Mouse (Mus musculus): ENCODE data around the gene Atp8b4. TPM values are rescaled to one million over a fixed set of nuclear protein-coding genes. Genes with fewer than 3 reads are reported as not detected.

Atp8b4 gene
- polyA plus RNA-seq, 1 experiment from 2014 or later: 0.21 TPM

DNA sequence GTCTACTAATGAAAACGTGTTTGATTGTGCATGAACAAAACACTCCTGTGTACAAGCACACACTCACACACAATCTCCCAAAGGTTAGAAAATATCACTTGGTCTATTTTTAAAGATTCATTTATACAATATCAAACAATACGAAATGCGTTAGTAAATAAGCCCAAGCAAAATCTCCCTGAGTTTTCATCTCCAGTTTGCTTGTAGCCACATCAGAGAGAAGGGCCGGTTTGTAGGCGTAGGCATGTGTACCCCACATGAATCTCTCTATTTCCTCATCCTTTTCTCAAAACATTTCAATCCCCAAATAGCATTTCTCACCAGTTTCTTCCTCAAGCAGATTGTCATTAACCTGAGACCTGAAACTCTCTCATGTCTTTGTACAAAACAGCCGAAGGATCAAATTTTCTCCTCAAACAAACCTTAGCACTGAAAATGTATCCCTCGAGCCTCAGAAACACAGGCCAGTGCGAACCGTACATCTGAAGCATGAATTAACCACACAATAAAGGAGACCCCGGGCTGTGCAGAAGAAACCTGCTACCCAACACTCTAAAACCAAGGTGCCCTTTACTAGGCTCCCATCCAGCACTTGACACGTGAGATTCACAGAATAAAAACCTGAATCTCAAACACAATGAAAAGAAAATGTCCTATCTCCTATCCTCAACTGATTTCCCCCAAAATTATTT lies 1.6 kb downstream of the Atp8b4 start:
- WGBS: 74% methylated on average over 11 of the region's 11 CpGs
- no peak overlapping the region for H3K27ac ChIP-seq (ENCODE audit: low read length)

DNA sequence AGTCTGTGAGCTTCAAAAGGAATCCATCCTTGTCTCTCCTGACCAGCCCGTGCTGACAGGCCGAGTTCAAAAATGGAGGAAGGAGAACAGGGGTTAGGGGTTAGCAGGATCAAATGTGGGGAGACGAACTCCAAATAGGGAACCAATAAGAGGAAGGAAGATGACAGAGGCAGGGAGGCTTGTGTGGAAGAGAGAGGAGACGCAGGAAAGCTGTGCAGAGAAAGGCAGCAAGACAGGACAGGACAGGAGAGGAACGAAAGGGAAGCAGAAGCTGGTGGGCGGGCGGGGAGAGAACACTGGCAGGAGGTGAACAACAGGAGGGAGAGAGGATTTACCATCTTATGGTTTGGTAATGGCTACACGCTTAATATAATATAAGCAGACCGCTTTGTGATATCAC lies 3.6 kb downstream of the Atp8b4 start:
- Histone ChIP-seq H3K4me1 (ENCODE audit: insufficient read depth, low read length) (no peaks in the 10 kb centered on the region), H3K4me2 (replicated peaks; ENCODE audit: low read depth, low read length) (no peak overlapping the region), H3K27me3 (ENCODE audit: insufficient read depth, low read length) (no peaks in the 10 kb centered on the region), H3K27ac (ENCODE audit: low read length) (no peak overlapping the region), H3K9me3 (ENCODE audit: low read length) (no peaks in the 10 kb centered on the region), H3K9ac (replicated peaks; ENCODE audit: low read length) (no peak overlapping the region), H3K4me3 (ENCODE audit: low read length) (no peak overlapping the region), H3K36me3 (ENCODE audit: insufficient read depth, low read length) (no peaks in the 10 kb centered on the region)
- 74% methylated on average over 9 of the region's 9 CpGs for WGBS
- ATAC-seq (ENCODE audit: low FRiP score, low TSS enrichment): no peak

More for the DNA sequence above, 1.6 kb downstream of the Atp8b4 start:
- H3K4me3 ChIP-seq (ENCODE audit: low read length): no peak overlapping the region
- no peaks in the 10 kb centered on the region for H3K27me3 ChIP-seq (ENCODE audit: insufficient read depth, low read length)
- H3K36me3 ChIP-seq (ENCODE audit: insufficient read depth, low read length): no peaks in the 10 kb centered on the region
- H3K4me2 ChIP-seq (replicated peaks; ENCODE audit: low read depth, low read length): no peak overlapping the region
- ATAC-seq (ENCODE audit: low FRiP score, low TSS enrichment): no peak
- H3K9me3 ChIP-seq (ENCODE audit: low read length): no peaks in the 10 kb centered on the region
- no peaks in the 10 kb centered on the region for H3K4me1 ChIP-seq (ENCODE audit: insufficient read depth, low read length)
- no peak overlapping the region for H3K9ac ChIP-seq (replicated peaks; ENCODE audit: low read length)

DNA sequence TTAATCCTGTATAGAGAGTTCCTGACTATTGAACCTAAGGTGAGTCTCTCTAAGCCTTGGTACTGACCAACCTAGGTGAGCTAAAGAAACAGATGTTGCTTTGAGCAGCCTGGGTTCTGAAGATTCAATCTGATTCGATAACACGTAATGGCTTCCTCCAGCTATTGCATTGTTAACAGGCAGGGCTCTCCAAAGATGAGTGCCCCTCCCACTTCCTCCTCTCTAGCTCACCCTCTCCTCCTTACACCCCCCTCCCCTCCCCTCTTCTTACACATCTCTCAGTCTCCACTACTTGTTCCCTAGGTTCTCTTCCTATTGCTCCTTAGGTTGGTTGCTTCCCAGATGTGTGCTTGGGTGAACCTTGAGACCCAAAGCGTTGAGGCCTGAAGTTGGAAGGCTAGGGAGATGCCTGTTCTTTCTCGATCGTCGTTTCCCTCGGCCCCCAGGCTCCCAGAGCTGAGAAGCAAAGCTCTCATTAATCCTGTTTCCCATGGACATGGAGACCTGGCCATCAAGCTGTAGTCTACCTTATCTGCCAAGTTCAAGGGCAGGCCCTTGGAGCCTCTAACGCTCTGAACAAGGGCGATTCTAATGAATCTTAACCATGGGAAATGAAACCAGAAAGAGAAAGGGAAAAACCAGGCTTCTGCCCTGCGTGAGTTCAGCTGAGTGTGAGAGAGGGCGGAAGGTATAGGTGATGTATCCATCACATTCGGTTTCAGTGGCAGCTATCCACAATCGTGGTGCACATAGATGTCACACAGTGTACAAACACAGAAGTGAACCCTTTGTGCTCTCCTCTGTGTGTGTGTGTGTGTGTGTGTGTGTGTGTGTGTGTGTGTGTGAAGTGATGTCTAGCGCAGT lies 4.4 kb downstream of the Atp8b4 start:
- no peak overlapping the region for H3K4me2 ChIP-seq (replicated peaks; ENCODE audit: low read depth, low read length)
- H3K27ac ChIP-seq (ENCODE audit: low read length): no peak overlapping the region
- H3K9ac ChIP-seq (replicated peaks; ENCODE audit: low read length): no peak overlapping the region
- H3K4me1 ChIP-seq (ENCODE audit: insufficient read depth, low read length): no peaks in the 10 kb centered on the region
- H3K27me3 ChIP-seq (ENCODE audit: insufficient read depth, low read length): no peaks in the 10 kb centered on the region
- no peaks in the 10 kb centered on the region for H3K9me3 ChIP-seq (ENCODE audit: low read length)
- no peak overlapping the region for H3K4me3 ChIP-seq (ENCODE audit: low read length)
- ATAC-seq (ENCODE audit: low FRiP score, low TSS enrichment): no peak
- WGBS: 81% methylated on average over 14 of the region's 14 CpGs
- no peaks in the 10 kb centered on the region for H3K36me3 ChIP-seq (ENCODE audit: insufficient read depth, low read length)

GRCm38 (mm10) chr2:126495230-126495629 lies 5.2 kb downstream of the Atp8b4 start:
- 58% methylated on average over 7 of the region's 7 CpGs for WGBS

GRCm38 (mm10) chr2:126493306-126493705 lies 7.2 kb downstream of the Atp8b4 start:
- H3K9ac ChIP-seq (replicated peaks; ENCODE audit: low read length): no peak overlapping the region
- ATAC-seq (ENCODE audit: low FRiP score, low TSS enrichment): no peak
- no peak overlapping the region for H3K4me2 ChIP-seq (replicated peaks; ENCODE audit: low read depth, low read length)
- no peaks in the 10 kb centered on the region for H3K27me3 ChIP-seq (ENCODE audit: insufficient read depth, low read length)
- no peak overlapping the region for H3K4me3 ChIP-seq (ENCODE audit: low read length)
- no peaks in the 10 kb centered on the region for H3K4me1 ChIP-seq (ENCODE audit: insufficient read depth, low read length)
- 83% methylated on average over 8 of the region's 8 CpGs for WGBS
- no peaks in the 10 kb centered on the region for H3K9me3 ChIP-seq (ENCODE audit: low read length)
- no peak overlapping the region for H3K27ac ChIP-seq (ENCODE audit: low read length)
- no peaks in the 10 kb centered on the region for H3K36me3 ChIP-seq (ENCODE audit: insufficient read depth, low read length)

More at GRCm38 (mm10) chr2:126495230-126495629, 5.2 kb downstream of the Atp8b4 start:
- no peak overlapping the region for H3K4me3 ChIP-seq (ENCODE audit: low read length)
- no peak overlapping the region for H3K4me2 ChIP-seq (replicated peaks; ENCODE audit: low read depth, low read length)
- H3K9me3 ChIP-seq (ENCODE audit: low read length): no peaks in the 10 kb centered on the region
- H3K9ac ChIP-seq (replicated peaks; ENCODE audit: low read length): no peak overlapping the region
- no peaks in the 10 kb centered on the region for H3K36me3 ChIP-seq (ENCODE audit: insufficient read depth, low read length)
- no peak overlapping the region for H3K27ac ChIP-seq (ENCODE audit: low read length)
- no peaks in the 10 kb centered on the region for H3K27me3 ChIP-seq (ENCODE audit: insufficient read depth, low read length)
- no peaks in the 10 kb centered on the region for H3K4me1 ChIP-seq (ENCODE audit: insufficient read depth, low read length)
- ATAC-seq (ENCODE audit: low FRiP score, low TSS enrichment): no peak

- WGBS: 43% methylated on average over 5 of the region's 5 CpGs
- H3K36me3 ChIP-seq (ENCODE audit: insufficient read depth, low read length): no peaks in the 10 kb centered on the region
Measured at GRCm38 (mm10) chr2:126492713-126493112, 7.8 kb downstream of the Atp8b4 start.

DNA sequence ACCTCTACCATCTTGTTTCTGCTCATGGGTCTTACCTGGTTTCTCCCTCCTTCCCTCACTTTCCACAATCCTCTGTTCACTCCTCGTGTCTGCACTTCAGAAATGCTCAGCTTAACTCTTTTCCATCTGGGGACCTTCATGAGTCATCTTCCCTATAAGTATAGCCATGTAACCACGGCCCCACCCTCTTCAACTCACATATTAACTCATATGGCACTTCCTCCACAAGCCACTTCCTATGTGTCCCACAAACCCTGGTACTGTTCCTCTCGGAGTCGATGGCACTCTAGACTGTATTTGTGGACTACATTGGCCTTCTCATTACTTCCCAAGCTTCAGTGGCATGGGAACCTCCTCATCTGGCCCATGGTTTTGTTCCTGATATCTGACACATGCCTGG lies 9.0 kb downstream of the Atp8b4 start:
- WGBS: 84% methylated on average over 4 of the region's 4 CpGs
- no peak overlapping the region for H3K4me3 ChIP-seq (ENCODE audit: low read length)
- no peaks in the 10 kb centered on the region for H3K9me3 ChIP-seq (ENCODE audit: low read length)
- H3K4me2 ChIP-seq (replicated peaks; ENCODE audit: low read depth, low read length): no peak overlapping the region
- H3K27me3 ChIP-seq (ENCODE audit: insufficient read depth, low read length): no peaks in the 10 kb centered on the region
- no peak overlapping the region for H3K27ac ChIP-seq (ENCODE audit: low read length)
- no peak overlapping the region for H3K9ac ChIP-seq (replicated peaks; ENCODE audit: low read length)
- ATAC-seq (ENCODE audit: low FRiP score, low TSS enrichment): no peak
- no peaks in the 10 kb centered on the region for H3K36me3 ChIP-seq (ENCODE audit: insufficient read depth, low read length)
- H3K4me1 ChIP-seq (ENCODE audit: insufficient read depth, low read length): no peaks in the 10 kb centered on the region

More at GRCm38 (mm10) chr2:126492713-126493112, 7.8 kb downstream of the Atp8b4 start:
- Histone ChIP-seq H3K9ac (replicated peaks; ENCODE audit: low read length) (no peak overlapping the region), H3K27me3 (ENCODE audit: insufficient read depth, low read length) (no peaks in the 10 kb centered on the region), H3K4me2 (replicated peaks; ENCODE audit: low read depth, low read length) (no peak overlapping the region), H3K9me3 (ENCODE audit: low read length) (no peaks in the 10 kb centered on the region), H3K4me1 (ENCODE audit: insufficient read depth, low read length) (no peaks in the 10 kb centered on the region), H3K4me3 (ENCODE audit: low read length) (no peak overlapping the region), H3K27ac (ENCODE audit: low read length) (no peak overlapping the region)
- ATAC-seq (ENCODE audit: low FRiP score, low TSS enrichment): no peak

GRCm38 (mm10) chr2:126490573-126490972 lies 9.9 kb downstream of the Atp8b4 start:
- H3K4me1 ChIP-seq (ENCODE audit: insufficient read depth, low read length): no peaks in the 10 kb centered on the region
- H3K4me2 ChIP-seq (replicated peaks; ENCODE audit: low read depth, low read length): no peak overlapping the region
- no peak for ATAC-seq (ENCODE audit: low FRiP score, low TSS enrichment)
- no peaks in the 10 kb centered on the region for H3K9me3 ChIP-seq (ENCODE audit: low read length)
- H3K36me3 ChIP-seq (ENCODE audit: insufficient read depth, low read length): no peaks in the 10 kb centered on the region
- H3K27ac ChIP-seq (ENCODE audit: low read length): no peak overlapping the region
- H3K27me3 ChIP-seq (ENCODE audit: insufficient read depth, low read length): no peaks in the 10 kb centered on the region
- WGBS: 88% methylated on average over 9 of the region's 9 CpGs
- no peak overlapping the region for H3K9ac ChIP-seq (replicated peaks; ENCODE audit: low read length)
- no peak overlapping the region for H3K4me3 ChIP-seq (ENCODE audit: low read length)

GRCm38 (mm10) chr2:126485262-126486017 lies 15.0 kb downstream of the Atp8b4 start:
- no peak overlapping the region for H3K27ac ChIP-seq (ENCODE audit: low read length)
- no peak for ATAC-seq (ENCODE audit: low FRiP score, low TSS enrichment)
- H3K4me1 ChIP-seq (ENCODE audit: insufficient read depth, low read length): no peaks in the 10 kb centered on the region
- no peak overlapping the region for H3K4me3 ChIP-seq (ENCODE audit: low read length)
- WGBS: 73% methylated on average over 11 of the region's 11 CpGs
- H3K27me3 ChIP-seq (ENCODE audit: insufficient read depth, low read length): no peaks in the 10 kb centered on the region
- H3K4me2 ChIP-seq (replicated peaks; ENCODE audit: low read depth, low read length): no peak overlapping the region
- no peaks in the 10 kb centered on the region for H3K9me3 ChIP-seq (ENCODE audit: low read length)
- H3K9ac ChIP-seq (replicated peaks; ENCODE audit: low read length): no peak overlapping the region
- H3K36me3 ChIP-seq (ENCODE audit: insufficient read depth, low read length): no peaks in the 10 kb centered on the region
